Mouse (Mus musculus): Measurements from ENCODE around the gene Sfxn2.

DNA sequence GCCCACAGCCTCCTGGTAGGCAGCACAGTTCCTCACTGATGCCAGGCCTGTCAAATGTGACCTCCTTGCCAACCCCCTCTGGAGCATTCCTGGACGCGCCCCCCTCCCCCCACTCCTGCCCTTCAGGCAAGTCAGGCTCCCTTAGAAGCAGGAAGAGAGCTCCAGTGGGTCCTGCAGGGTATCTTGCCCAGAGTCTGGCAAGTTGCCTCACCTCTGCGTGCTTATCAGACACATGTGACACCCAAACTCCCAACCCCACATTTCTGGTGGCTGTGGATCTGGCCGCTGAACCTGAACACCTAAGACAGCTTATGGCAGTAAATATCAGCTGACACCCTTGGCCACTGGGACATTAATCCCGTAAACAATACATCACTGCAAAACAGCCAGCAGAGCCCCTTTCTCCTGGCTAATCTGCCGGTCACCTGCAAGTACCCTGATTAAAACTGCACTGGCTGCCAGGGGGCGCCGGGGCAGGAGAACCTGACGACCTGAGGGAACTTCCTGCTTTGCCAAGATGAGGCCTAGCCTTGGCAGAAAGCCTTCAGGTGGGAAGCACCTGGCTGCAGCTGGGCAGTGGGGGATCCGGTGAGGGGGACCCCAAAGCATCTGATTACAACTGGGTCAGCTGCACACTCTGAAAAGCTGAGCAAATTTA is 41.0 kb upstream of the Sfxn2 start:
- TF ChIP-seq EP300 (IDR thresholded peaks at IDR 0.05; ENCODE audit: low read depth): no peak; the same call in 1 of the 2 replicates
- no peak for TF ChIP-seq CTCF (IDR thresholded peaks at IDR 0.05; ENCODE audit: low read depth)

All from heart, postnatal 0 days (tissue).